Mouse (Mus musculus): Measurements from ENCODE around the gene Fam104a. TPM values are rescaled to one million over a fixed set of nuclear protein-coding genes. Genes with fewer than 3 reads are reported as not detected.

Fam104a gene
- polyA plus RNA-seq, 1 experiment from 2014 or later, result 52.0 TPM

DNA sequence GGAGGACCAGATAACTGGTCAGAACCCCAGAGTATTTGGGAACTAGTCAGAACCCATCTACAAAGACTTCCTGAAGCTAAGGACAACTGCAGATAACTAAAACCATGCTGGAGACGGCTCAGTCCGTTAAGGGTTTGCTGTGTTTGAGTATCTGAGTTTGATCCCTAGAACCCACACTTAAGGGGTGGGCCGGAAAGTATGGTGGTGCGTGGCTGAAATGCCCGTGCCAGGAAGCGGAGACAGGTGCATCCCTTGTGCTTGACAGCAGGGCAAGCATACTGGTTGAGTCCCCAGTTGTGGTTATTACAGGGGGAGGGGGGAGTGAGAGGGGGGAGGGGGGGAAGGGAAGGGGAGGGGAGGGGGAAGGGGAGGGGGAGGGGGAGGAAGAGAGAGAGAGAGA lies 69.5 kb downstream of the Fam104a start:
- Histone ChIP-seq H3K4me1 (ENCODE audit: insufficient read depth) (peaks cover 13% of the 10 kb centered on the region), H3K9me3 (ENCODE audit: low read depth, low read length) (no peaks in the 10 kb centered on the region), H3K27me3 (ENCODE audit: insufficient read depth, low read length) (peaks cover 17% of the 10 kb centered on the region), H3K4me2 (no peak overlapping the region), H3K4me3 (ENCODE audit: low read depth, low read length) (no peak overlapping the region), H3K9ac (no peak overlapping the region), H3K36me3 (ENCODE audit: insufficient read depth) (no peaks in the 10 kb centered on the region), H3K27ac (ENCODE audit: low read depth) (no peak overlapping the region)
- WGBS, result 61% methylated on average over 6 of the region's 6 CpGs
- ATAC-seq (ENCODE audit: insufficient read depth) (no peak), DNase-seq (no peak)
- TF ChIP-seq CTCF (IDR thresholded peaks at IDR 0.05; ENCODE audit: low read depth), result no peak

DNA sequence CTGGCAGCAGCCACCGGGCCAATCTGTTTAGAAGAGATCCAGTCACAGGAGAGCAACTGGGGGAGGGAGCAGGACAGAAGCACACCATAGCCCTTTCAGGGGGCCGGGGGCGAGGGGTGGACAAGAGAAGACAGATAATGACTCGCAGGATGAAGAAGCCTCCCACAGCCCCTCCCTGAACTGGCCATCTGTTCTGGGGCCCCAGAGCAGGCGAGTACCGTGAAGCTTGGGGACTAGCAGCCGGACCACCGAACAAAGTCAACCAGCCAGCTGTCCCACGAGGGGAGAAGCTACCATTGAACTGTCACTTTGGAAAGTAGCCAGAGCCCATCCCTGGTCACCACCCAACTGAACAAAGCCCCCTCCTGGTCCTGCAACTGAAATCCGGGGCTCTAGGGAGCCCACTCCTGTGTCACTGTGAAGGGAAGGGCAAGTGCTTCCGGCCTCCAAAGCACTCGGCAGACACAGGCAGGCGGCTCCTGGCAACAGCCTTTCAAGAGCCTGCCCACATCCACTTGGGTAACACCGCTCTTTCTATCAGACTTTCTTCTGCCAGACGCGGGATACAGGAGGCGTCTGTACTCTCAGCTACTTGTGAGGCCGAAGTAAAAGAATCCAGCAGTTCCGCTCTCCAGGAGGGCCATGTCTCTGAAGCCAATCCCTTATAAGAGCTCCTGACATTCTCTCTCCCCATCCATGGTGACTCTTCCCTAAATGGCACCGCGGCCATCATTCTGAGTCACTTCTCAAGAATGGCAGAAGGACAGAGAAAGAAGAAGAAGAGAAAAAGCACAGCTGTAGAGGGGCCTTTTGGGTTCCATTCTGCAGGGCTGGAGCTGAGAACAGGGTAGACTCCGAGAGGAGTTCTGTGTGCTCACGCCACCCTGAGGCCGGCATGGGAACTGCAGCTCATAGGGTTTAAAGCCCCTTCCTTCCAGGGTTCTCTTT lies 72.0 kb downstream of the Fam104a start:
- ATAC-seq (ENCODE audit: insufficient read depth) (peak; percentile 78), DNase-seq (peak; percentile 83)
- Histone ChIP-seq H3K4me2 (peak overlapping the region; percentile 52), H3K27me3 (ENCODE audit: insufficient read depth, low read length) (no peaks in the 10 kb centered on the region), H3K4me1 (ENCODE audit: insufficient read depth) (peaks cover 13% of the 10 kb centered on the region), H3K9ac (no peak overlapping the region; the same call in 1 of the 2 replicates), H3K9me3 (ENCODE audit: low read depth, low read length) (no peaks in the 10 kb centered on the region), H3K27ac (ENCODE audit: low read depth) (peak overlapping the region; percentile 81), H3K4me3 (ENCODE audit: low read depth, low read length) (peak overlapping the region; percentile 0; the same call in 1 of the 2 replicates), H3K36me3 (ENCODE audit: insufficient read depth) (no peaks in the 10 kb centered on the region)
- peak; percentile 76 for TF ChIP-seq CTCF (IDR thresholded peaks at IDR 0.05; ENCODE audit: low read depth)
- 6% methylated on average over 24 of the region's 24 CpGs for WGBS

Other genes starting within 250 kb of the Fam104a start
- 1.4 and 2.0 TPM in 2 replicates for gene Sstr2, start 64.8 kb downstream of the Fam104a start, polyA plus RNA-seq (2014; fragmentation: Nextera tagmentation; extraction: Ambion mirVana)
- 28.4 and 28.8 TPM in 2 replicates for gene Cog1, start 35.0 kb downstream of the Fam104a start, polyA plus RNA-seq (2014; fragmentation: Nextera tagmentation; extraction: Ambion mirVana)
- 19.6 and 21.8 TPM in 2 replicates for gene Slc39a11, start 34.1 kb downstream of the Fam104a start, polyA plus RNA-seq (2014; fragmentation: Nextera tagmentation; extraction: Ambion mirVana)
- gene D11Wsu47e, start 257 bp upstream of the Fam104a start, polyA plus RNA-seq (2014; fragmentation: Nextera tagmentation; extraction: Ambion mirVana), result 20.9 and 22.9 TPM in 2 replicates
- gene Cpsf4l, start 25.9 kb upstream of the Fam104a start, polyA plus RNA-seq (2014; fragmentation: Nextera tagmentation; extraction: Ambion mirVana), result 0.35 and 0.59 TPM in 2 replicates
- 86.6 and 86.9 TPM in 2 replicates for gene Cdc42ep4, start 67.7 kb upstream of the Fam104a start, polyA plus RNA-seq (2014; fragmentation: Nextera tagmentation; extraction: Ambion mirVana)

All from lung, embryonic 14.5 days (tissue).